Mouse (Mus musculus): Measurements from ENCODE around the gene Zmym6. TPM values are rescaled to one million over a fixed set of nuclear protein-coding genes. Genes with fewer than 3 reads are reported as not detected.
"Not testable (repeated sequence)": the region's sequence is repeated elsewhere in the genome, so short reads cannot be mapped to it uniquely, and the experiment has no call there.

The Zmym6 gene
- polyA plus RNA-seq, 1 experiment: 6.1 TPM

GRCm38 (mm10) chr4:127054522-127055198 lies 22.5 kb upstream of the Zmym6 start:
- no peaks in the 10 kb centered on the region; the same call in 1 of the 2 replicates for H3K4me1 ChIP-seq (ENCODE audit: control insufficient read depth, insufficient read depth, low read length)
- no peak for DNase-seq
- WGBS: 73% methylated on average over 7 of the region's 7 CpGs
- H3K4me3 ChIP-seq (replicated peaks; ENCODE audit: extremely low read depth, low read depth, low read length): no peak overlapping the region
- TF ChIP-seq POLR2A (IDR thresholded peaks at IDR 0.05; ENCODE audit: borderline replicate concordance, extremely low read depth, low read depth, low read length) (no peak), CTCF (IDR thresholded peaks at IDR 0.05; ENCODE audit: insufficient read depth, low read length) (no peak)

GRCm38 (mm10) chr4:127060585-127061290 lies 16.4 kb upstream of the Zmym6 start, which contains the start of gene Zmym1:
TSS of gene Zmym1 (minus strand) at chr4:127061152.
- Histone ChIP-seq H3K4me1 (ENCODE audit: control insufficient read depth, insufficient read depth, low read length) (no peaks in the 10 kb centered on the region), H3K4me3 (replicated peaks; ENCODE audit: extremely low read depth, low read depth, low read length) (peak within 1 kb of the TSS; percentile 94)
- peak; percentile 85 for DNase-seq
- under 1% methylated on average over 38 of the region's 38 CpGs for WGBS
- TF ChIP-seq POLR2A (IDR thresholded peaks at IDR 0.05; ENCODE audit: borderline replicate concordance, extremely low read depth, low read depth, low read length): peak; percentile 57; the same call in 1 of the 2 replicates
- no peak for TF ChIP-seq CTCF (IDR thresholded peaks at IDR 0.05; ENCODE audit: insufficient read depth, low read length)

GRCm38 (mm10) chr4:127064051-127064450 lies 13.1 kb upstream of the Zmym6 start:
- Histone ChIP-seq H3K4me1 (ENCODE audit: control insufficient read depth, insufficient read depth, low read length) (no peaks in the 10 kb centered on the region), H3K4me3 (replicated peaks; ENCODE audit: extremely low read depth, low read depth, low read length) (no peak overlapping the region)
- TF ChIP-seq POLR2A (IDR thresholded peaks at IDR 0.05; ENCODE audit: borderline replicate concordance, extremely low read depth, low read depth, low read length) (no peak), CTCF (IDR thresholded peaks at IDR 0.05; ENCODE audit: insufficient read depth, low read length) (no peak)
- DNase-seq: no peak
- WGBS: 61% methylated on average over 1 of the region's 1 CpGs

GRCm38 (mm10) chr4:127074915-127075314 lies 2.3 kb upstream of the Zmym6 start:
- Histone ChIP-seq H3K4me1 (ENCODE audit: control insufficient read depth, insufficient read depth, low read length) (peaks cover 2% of the 10 kb centered on the region; the same call in 1 of the 2 replicates), H3K4me3 (replicated peaks; ENCODE audit: extremely low read depth, low read depth, low read length) (no peak overlapping the region)
- TF ChIP-seq POLR2A (IDR thresholded peaks at IDR 0.05; ENCODE audit: borderline replicate concordance, extremely low read depth, low read depth, low read length) (no peak), CTCF (IDR thresholded peaks at IDR 0.05; ENCODE audit: insufficient read depth, low read length) (no peak)
- no peak for DNase-seq
- 52% methylated on average over 1 of the region's 1 CpGs for WGBS

- Histone ChIP-seq H3K4me3 (replicated peaks; ENCODE audit: extremely low read depth, low read depth, low read length) (no peak overlapping the region), H3K4me1 (ENCODE audit: control insufficient read depth, insufficient read depth, low read length) (peaks cover 2% of the 10 kb centered on the region; the same call in 1 of the 2 replicates)
- WGBS: 46% methylated on average over 1 of the region's 1 CpGs
- DNase-seq: no peak
- TF ChIP-seq POLR2A (IDR thresholded peaks at IDR 0.05; ENCODE audit: borderline replicate concordance, extremely low read depth, low read depth, low read length): no peak
- TF ChIP-seq CTCF (IDR thresholded peaks at IDR 0.05; ENCODE audit: insufficient read depth, low read length): no peak
Observed at GRCm38 (mm10) chr4:127080806-127081205, 3.6 kb downstream of the Zmym6 start.

GRCm38 (mm10) chr4:127083131-127083530 lies 5.9 kb downstream of the Zmym6 start:
- Histone ChIP-seq H3K4me3 (replicated peaks; ENCODE audit: extremely low read depth, low read depth, low read length) (no peak overlapping the region), H3K4me1 (ENCODE audit: control insufficient read depth, insufficient read depth, low read length) (no peaks in the 10 kb centered on the region; the same call in 1 of the 2 replicates)
- TF ChIP-seq POLR2A (IDR thresholded peaks at IDR 0.05; ENCODE audit: borderline replicate concordance, extremely low read depth, low read depth, low read length) (no peak), CTCF (IDR thresholded peaks at IDR 0.05; ENCODE audit: insufficient read depth, low read length) (no peak)
- WGBS: 83% methylated on average over 2 of the region's 2 CpGs
- DNase-seq: no peak

- 78% methylated on average over 1 of the region's 1 CpGs for WGBS
- no peak for TF ChIP-seq POLR2A (IDR thresholded peaks at IDR 0.05; ENCODE audit: borderline replicate concordance, extremely low read depth, low read depth, low read length)
- TF ChIP-seq CTCF (IDR thresholded peaks at IDR 0.05; ENCODE audit: insufficient read depth, low read length): no peak
- Histone ChIP-seq H3K4me1 (ENCODE audit: control insufficient read depth, insufficient read depth, low read length) (no peaks in the 10 kb centered on the region), H3K4me3 (replicated peaks; ENCODE audit: extremely low read depth, low read depth, low read length) (no peak overlapping the region)
- DNase-seq: no peak
Observed at GRCm38 (mm10) chr4:127085761-127086160, 8.6 kb downstream of the Zmym6 start.

- TF ChIP-seq CTCF (IDR thresholded peaks at IDR 0.05; ENCODE audit: insufficient read depth, low read length) (no peak), POLR2A (IDR thresholded peaks at IDR 0.05; ENCODE audit: borderline replicate concordance, extremely low read depth, low read depth, low read length) (no peak)
- WGBS: 87% methylated on average over 1 of the region's 1 CpGs
- DNase-seq: no peak
- H3K4me3 ChIP-seq (replicated peaks; ENCODE audit: extremely low read depth, low read depth, low read length): no peak overlapping the region
- H3K4me1 ChIP-seq (ENCODE audit: control insufficient read depth, insufficient read depth, low read length): no peaks in the 10 kb centered on the region
Observed at GRCm38 (mm10) chr4:127091188-127091587, 14.0 kb downstream of the Zmym6 start.

- WGBS: 77% methylated on average over 4 of the region's 4 CpGs
- no peak overlapping the region for H3K4me3 ChIP-seq (replicated peaks; ENCODE audit: extremely low read depth, low read depth, low read length)
- TF ChIP-seq POLR2A (IDR thresholded peaks at IDR 0.05; ENCODE audit: borderline replicate concordance, extremely low read depth, low read depth, low read length) (no peak), CTCF (IDR thresholded peaks at IDR 0.05; ENCODE audit: insufficient read depth, low read length) (no peak)
- no peaks in the 10 kb centered on the region for H3K4me1 ChIP-seq (ENCODE audit: control insufficient read depth, insufficient read depth, low read length)
- DNase-seq: no peak
Observed at GRCm38 (mm10) chr4:127095090-127095489, 17.9 kb downstream of the Zmym6 start.

GRCm38 (mm10) chr4:127099552-127099951 lies 22.4 kb downstream of the Zmym6 start:
- 97% methylated on average over 1 of the region's 2 CpGs for WGBS
- not testable (repeated sequence) for DNase-seq; H3K4me1 ChIP-seq (ENCODE audit: control insufficient read depth, insufficient read depth, low read length); H3K4me3 ChIP-seq (replicated peaks; ENCODE audit: extremely low read depth, low read depth, low read length)

Measured in lung, adult 2 months (tissue).